Mouse (Mus musculus) ES-E14 (cell line): Measurements from ENCODE around the gene Gars. TPM values are rescaled to one million over a fixed set of nuclear protein-coding genes. Genes with fewer than 3 reads are reported as not detected.

ENCODE experiments used
- DNase-seq: peaks from one replicate; pipeline ENCODE4 v3.0.0-alpha.2; 2013; ENCODE audit warnings: low read depth, low spot score
- H3K27ac ChIP-seq: 2 replicates; pipeline ENCODE4 v1.5.1; 2012; ENCODE audit warnings: low read depth, mild to moderate bottlenecking, low read length, moderate library complexity, mixed read lengths; ENCODE audit not compliant: poor library complexity, insufficient read depth, severe bottlenecking
- H3K36me3 ChIP-seq: 2 replicates; pipeline ENCODE4 v1.6.1; 2012; ENCODE audit warnings: mild to moderate bottlenecking, low read length, moderate library complexity, mixed read lengths; ENCODE audit not compliant: control insufficient read depth, poor library complexity, insufficient read depth, severe bottlenecking
- H3K4me1 ChIP-seq, 2 experiments: fragments of 150-350 bp in 1 of 2; sonication (generic) in 1 of 2; 2 replicates each; pipeline ENCODE4 v1.6.1; 2012; ENCODE audit warnings: low read length in 2 of 2, mild to moderate bottlenecking in 1 of 2, mixed read lengths in 1 of 2; ENCODE audit not compliant: control insufficient read depth in 2 of 2, insufficient read depth in 2 of 2, poor library complexity in 1 of 2
- H3K4me3 ChIP-seq, 2 experiments: fragments of 150-350 bp in 1 of 2; sonication (generic) in 1 of 2; 2 replicates each; pipeline ENCODE4 v1.5.1; 2012; ENCODE audit warnings: low read length in 2 of 2, low read depth in 1 of 2, mild to moderate bottlenecking in 1 of 2, mixed read lengths in 1 of 2; ENCODE audit not compliant: insufficient read depth in 1 of 2, poor library complexity in 1 of 2, severe bottlenecking in 1 of 2
- H3K9ac ChIP-seq: 2 replicates; pipeline ENCODE4 v1.6.1; 2012; ENCODE audit warnings: low read depth, mild to moderate bottlenecking, low read length, mixed read lengths; ENCODE audit not compliant: poor library complexity, insufficient read depth, severe bottlenecking
- H3K9me3 ChIP-seq: fragments of 150-350 bp; sonication (generic); 2 replicates; pipeline ENCODE4 v1.6.1; 2012; ENCODE audit warnings: low read depth, mild to moderate bottlenecking, low read length; ENCODE audit not compliant: control insufficient read depth, insufficient read depth
- CHD2 ChIP-seq: IDR thresholded peaks from 2 replicates; pipeline ENCODE4 v1.6.1; 2014; ENCODE audit warnings: mild to moderate bottlenecking, low read depth, low read length, inconsistent platforms
- HCFC1 ChIP-seq: IDR thresholded peaks from 2 replicates; pipeline ENCODE4 v1.6.1; 2012; ENCODE audit warnings: low read length, inconsistent platforms, borderline replicate concordance; ENCODE audit not compliant: insufficient read depth
- MAFK ChIP-seq: IDR thresholded peaks from 2 replicates; pipeline ENCODE4 v1.6.1; 2014; ENCODE audit warnings: mild to moderate bottlenecking, low read depth, low read length, inconsistent platforms; ENCODE audit not compliant: insufficient read depth
- ZC3H11A ChIP-seq: IDR thresholded peaks from 2 replicates; pipeline ENCODE4 v1.6.1; 2012; ENCODE audit warnings: low read depth, mild to moderate bottlenecking, inconsistent platforms, low read length, borderline replicate concordance
- ZNF384 ChIP-seq: IDR thresholded peaks from 2 replicates; pipeline ENCODE4 v1.6.1; 2012; ENCODE audit warnings: low read depth, low read length, inconsistent platforms
- in situ Hi-C, 2 experiments: fragments of 600-800 bp; cut with MboI; formaldehyde crosslinking; loops; one replicate each; pipeline ENCODE4 v1.15.1; 2025; ENCODE audit warnings: low sequenced_read_pairs in 2 of 2, inconsistent platforms in 1 of 2; ENCODE audit not compliant: unreplicated experiment in 2 of 2
- total RNA-seq: library from RNA; depleted of rRNA; stranded (reverse); fragments of 300-350 nt; gene quantifications from 2 replicates; pipeline ENCODE4 v1.2.3, GENCODE M21; 2012

Gars gene
- total RNA-seq, 1 experiment = 201 TPM

GRCm38 (mm10) chr6:55076561-55077255, 38.9 kb downstream of the Gars start:
- H3K27ac ChIP-seq = no peak overlapping the region
- no peaks in the 10 kb centered on the region for H3K9me3 ChIP-seq
- DNase-seq = no peak
- TF ChIP-seq ZNF384 = no peak
- no peak for TF ChIP-seq ZC3H11A
- no peak for TF ChIP-seq CHD2
- TF ChIP-seq HCFC1 = no peak
- no peak for TF ChIP-seq MAFK
- no peak overlapping the region for H3K9ac ChIP-seq
- H3K36me3 ChIP-seq = peaks cover 51% of the 10 kb centered on the region
- in situ Hi-C loops = no loop called here
- H3K4me1 ChIP-seq = no peaks in the 10 kb centered on the region
- no peak overlapping the region for H3K4me3 ChIP-seq

DNA sequence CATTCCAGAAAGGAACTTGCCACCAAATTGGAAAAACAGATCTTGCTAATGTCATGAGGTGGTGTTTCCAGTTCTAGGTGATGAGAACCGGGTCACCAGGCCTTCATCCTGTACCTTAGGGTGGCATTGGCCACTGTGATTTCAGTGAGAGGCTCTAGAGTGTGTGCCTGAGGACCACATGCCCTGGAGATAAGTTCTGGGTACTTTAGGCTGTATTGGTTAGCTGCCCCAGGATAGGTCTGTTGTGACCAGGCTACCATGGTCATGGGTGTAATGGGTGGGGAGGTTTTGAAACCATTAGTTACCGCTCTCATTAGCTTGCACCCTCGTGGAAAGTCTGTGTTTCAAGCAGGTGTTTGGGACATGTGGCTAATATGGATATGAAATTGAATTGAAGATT, 43.6 kb downstream of the Gars start:
- H3K9ac ChIP-seq = no peak overlapping the region
- H3K4me1 ChIP-seq = no peaks in the 10 kb centered on the region
- no peaks in the 10 kb centered on the region for H3K9me3 ChIP-seq
- no peak overlapping the region for H3K27ac ChIP-seq
- TF ChIP-seq ZNF384 (no peak), CHD2 (no peak), MAFK (no peak), HCFC1 (no peak), ZC3H11A (no peak)
- in situ Hi-C loops = no loop called here
- no peak overlapping the region for H3K4me3 ChIP-seq
- DNase-seq = no peak
- peaks cover 30% of the 10 kb centered on the region for H3K36me3 ChIP-seq

- no peak for DNase-seq
- in situ Hi-C loops = no loop called here
- Histone ChIP-seq H3K36me3 (peaks cover 23% of the 10 kb centered on the region), H3K27ac (no peak overlapping the region), H3K9ac (no peak overlapping the region), H3K9me3 (no peaks in the 10 kb centered on the region), H3K4me1 (no peaks in the 10 kb centered on the region), H3K4me3 (no peak overlapping the region)
- TF ChIP-seq ZC3H11A (no peak), MAFK (no peak), HCFC1 (no peak), CHD2 (no peak), ZNF384 (no peak)
Measured at GRCm38 (mm10) chr6:55082261-55083051, 44.6 kb downstream of the Gars start.

DNA sequence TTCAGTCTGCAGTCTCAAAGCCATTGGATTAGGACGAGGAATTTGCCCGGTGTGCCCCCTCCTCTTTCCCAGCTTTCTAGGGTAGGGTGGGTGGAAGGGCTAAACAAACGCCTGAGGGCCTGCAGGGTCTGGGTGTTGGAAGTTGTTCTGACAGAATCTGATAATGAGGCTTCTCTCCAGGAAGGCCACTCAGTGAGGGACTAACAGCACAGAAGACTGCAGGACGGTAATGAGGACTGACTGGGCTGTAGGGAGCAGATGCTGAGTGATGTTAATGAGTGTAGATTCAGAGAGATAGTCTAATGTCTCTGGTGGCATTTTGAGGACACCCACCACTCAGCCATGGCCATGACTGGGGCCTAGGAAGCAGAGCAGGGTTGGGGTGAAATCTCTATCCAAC, 49.5 kb downstream of the Gars start:
- Histone ChIP-seq H3K27ac (no peak overlapping the region), H3K4me1 (no peaks in the 10 kb centered on the region), H3K9me3 (no peaks in the 10 kb centered on the region), H3K9ac (no peak overlapping the region), H3K4me3 (no peak overlapping the region), H3K36me3 (no peaks in the 10 kb centered on the region)
- in situ Hi-C loops = no loop called here
- DNase-seq = no peak
- TF ChIP-seq MAFK (no peak), CHD2 (no peak), ZC3H11A (no peak), ZNF384 (no peak), HCFC1 (no peak)
